Mouse (Mus musculus): ENCODE measurements around the gene Vsig8.

DNA sequence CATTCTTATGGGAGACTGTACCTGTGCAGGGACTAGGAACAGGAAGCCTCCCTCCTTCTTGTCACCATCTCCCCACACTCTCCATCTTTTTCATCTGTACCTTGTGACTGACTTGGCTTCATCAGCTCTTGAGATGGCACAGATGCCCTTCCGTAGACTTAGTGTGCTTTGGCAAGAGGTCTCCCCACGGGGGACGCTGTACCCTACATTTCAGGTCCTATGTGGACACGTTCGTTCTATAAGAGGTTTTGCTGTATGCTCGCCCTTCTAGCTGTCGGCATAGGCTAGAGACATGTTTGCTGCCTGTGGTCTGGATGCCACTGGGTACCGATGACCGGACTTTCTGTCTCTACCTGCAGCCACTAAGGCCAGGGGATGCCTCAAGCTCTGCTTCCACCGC lies 28.3 kb upstream of the Vsig8 start:
- TF ChIP-seq CTCF (IDR thresholded peaks at IDR 0.05; ENCODE audit: extremely low read depth, insufficient read depth, low read length) (no peak), POLR2A (IDR thresholded peaks at IDR 0.05; ENCODE audit: extremely low read depth, insufficient read depth, low read length) (no peak)

All from cortical plate, adult 2 months (tissue).